Mouse (Mus musculus): ENCODE measurements at regions not wholly inside any gene's neighbourhood (a gene's known extent, or its start where the extent isn't known, plus 50 kb on each side); places are given as distances from the start of the nearest gene placed in this dataset.

- TF ChIP-seq CTCF (conservative IDR thresholded peaks at IDR 0.05; ENCODE audit: insufficient read depth, insufficient read length, low read depth, low read length): no peak
- no peak for TF ChIP-seq POLR2A (IDR thresholded peaks at IDR 0.05; ENCODE audit: low read depth, low read length)
Observed at GRCm38 (mm10) chr1:163167051-163167450, 81.6 kb upstream of the Mroh9 start.

Data from kidney, adult 2 months (tissue).